Mouse (Mus musculus): ENCODE measurements around the gene Trim9. TPM values are rescaled to one million over a fixed set of nuclear protein-coding genes. Genes with fewer than 3 reads are reported as not detected.
A peak's percentile ranks its signal among the peaks of the same experiment; 100 is the strongest.

Trim9 gene
- total RNA-seq (2015): 0.11 TPM in 1 of 2 replicates, not detected in the other
- 0.11 TPM in 1 of 2 replicates, not detected in the other for total RNA-seq (2017)

- ATAC-seq (ENCODE audit: poor library complexity, severe bottlenecking): peak; percentile 89
These were observed at the start of gene Trim9 for GRCm38 (mm10) chr12:70347202-70347841. Gene Trim9 (minus strand): TSS chr12:70347614.

- ATAC-seq (ENCODE audit: poor library complexity, severe bottlenecking): no peak
These were observed 47.6 kb upstream of the Trim9 start for GRCm38 (mm10) chr12:70395061-70395460.

GRCm38 (mm10) chr12:70391236-70391635 lies 43.8 kb upstream of the Trim9 start:
- ATAC-seq (ENCODE audit: poor library complexity, severe bottlenecking): no peak

- no peak for ATAC-seq (ENCODE audit: poor library complexity, severe bottlenecking)
These were observed 27.6 kb upstream of the Trim9 start for GRCm38 (mm10) chr12:70374976-70375375.

- ATAC-seq (ENCODE audit: poor library complexity, severe bottlenecking): no peak
These were observed 25.5 kb upstream of the Trim9 start for GRCm38 (mm10) chr12:70372874-70373273.

GRCm38 (mm10) chr12:70369348-70369747 lies 21.9 kb upstream of the Trim9 start:
- no peak for ATAC-seq (ENCODE audit: poor library complexity, severe bottlenecking)

- no peak for ATAC-seq (ENCODE audit: poor library complexity, severe bottlenecking)
These were observed 21.4 kb upstream of the Trim9 start for GRCm38 (mm10) chr12:70368820-70369219.

- ATAC-seq (ENCODE audit: poor library complexity, severe bottlenecking): no peak
These were observed 20.2 kb upstream of the Trim9 start for GRCm38 (mm10) chr12:70367326-70368248.

- no peak for ATAC-seq (ENCODE audit: poor library complexity, severe bottlenecking)
These were observed 15.6 kb upstream of the Trim9 start for GRCm38 (mm10) chr12:70363016-70363415.

GRCm38 (mm10) chr12:70360276-70360675 lies 12.9 kb upstream of the Trim9 start:
- ATAC-seq (ENCODE audit: poor library complexity, severe bottlenecking): peak; percentile 73

GRCm38 (mm10) chr12:70359443-70359842 lies 12.0 kb upstream of the Trim9 start:
- no peak for ATAC-seq (ENCODE audit: poor library complexity, severe bottlenecking)

- no peak for ATAC-seq (ENCODE audit: poor library complexity, severe bottlenecking)
These were observed 7.5 kb upstream of the Trim9 start for GRCm38 (mm10) chr12:70354926-70355325.

- ATAC-seq (ENCODE audit: poor library complexity, severe bottlenecking): no peak
These were observed 3.1 kb upstream of the Trim9 start for GRCm38 (mm10) chr12:70350490-70350889.

GRCm38 (mm10) chr12:70349788-70350187 lies 2.4 kb upstream of the Trim9 start:
- ATAC-seq (ENCODE audit: poor library complexity, severe bottlenecking): no peak

GRCm38 (mm10) chr12:70348026-70348425 lies 612 bp upstream of the Trim9 start:
- no peak for ATAC-seq (ENCODE audit: poor library complexity, severe bottlenecking)

GRCm38 (mm10) chr12:70346139-70347026 lies 1.0 kb downstream of the Trim9 start:
- ATAC-seq (ENCODE audit: poor library complexity, severe bottlenecking): peak; percentile 43; the same call in 1 of the 2 replicates

GRCm38 (mm10) chr12:70345531-70346138 lies 1.8 kb downstream of the Trim9 start:
- ATAC-seq (ENCODE audit: poor library complexity, severe bottlenecking): no peak

GRCm38 (mm10) chr12:70335176-70335575 lies 12.2 kb downstream of the Trim9 start:
- no peak for ATAC-seq (ENCODE audit: poor library complexity, severe bottlenecking)

GRCm38 (mm10) chr12:70333253-70333805 lies 14.1 kb downstream of the Trim9 start:
- ATAC-seq (ENCODE audit: poor library complexity, severe bottlenecking): no peak

- no peak for ATAC-seq (ENCODE audit: poor library complexity, severe bottlenecking)
These were observed 18.4 kb downstream of the Trim9 start for GRCm38 (mm10) chr12:70329059-70329458.
